Mouse (Mus musculus) liver, embryonic 13.5 days (tissue): ENCODE data around the gene Cog5. TPM values are rescaled to one million over a fixed set of nuclear protein-coding genes. Genes with fewer than 3 reads are reported as not detected.

Source experiments
- ATAC-seq: fragments of 200-750 bp; cut with Nextera tagmentation; 2 replicates; pipeline ENCODE4 v1.8.0; 2017; ENCODE audit warnings: low read depth, mild to moderate bottlenecking, moderate number of reproducible peaks, moderate library complexity
- DNase-seq: peaks from one replicate; pipeline ENCODE4 v3.0.0; 2022
- H3K27ac ChIP-seq: fragments of 300-500 bp; sonication (generic); 2 replicates; pipeline ENCODE4 v1.5.1; 2015; ENCODE audit warnings: moderate library complexity, mild to moderate bottlenecking, inconsistent platforms
- H3K27me3 ChIP-seq: fragments of 300-500 bp; sonication (generic); 2 replicates; pipeline ENCODE4 v1.6.1; 2015; ENCODE audit warnings: mild to moderate bottlenecking, inconsistent platforms
- H3K36me3 ChIP-seq: fragments of 300-500 bp; sonication (generic); 2 replicates; pipeline ENCODE4 v1.6.1; 2015; ENCODE audit warnings: mild to moderate bottlenecking, inconsistent platforms
- H3K4me1 ChIP-seq: fragments of 300-500 bp; sonication (generic); replicated peaks from 2 replicates; pipeline ENCODE4 v1.6.1; 2015; ENCODE audit warnings: inconsistent platforms
- H3K4me2 ChIP-seq: fragments of 300-500 bp; sonication (generic); 2 replicates; pipeline ENCODE4 v1.6.1; 2015; ENCODE audit warnings: inconsistent platforms, mild to moderate bottlenecking, moderate library complexity
- H3K4me3 ChIP-seq: fragments of 300-500 bp; sonication (generic); replicated peaks from 2 replicates; pipeline ENCODE4 v1.5.1; 2015; ENCODE audit warnings: mild to moderate bottlenecking, inconsistent platforms
- H3K9ac ChIP-seq: fragments of 300-500 bp; sonication (generic); 2 replicates; pipeline ENCODE4 v1.6.1; 2015; ENCODE audit warnings: mild to moderate bottlenecking, inconsistent platforms
- H3K9me3 ChIP-seq: fragments of 300-500 bp; sonication (generic); replicated peaks from 2 replicates; pipeline ENCODE4 v1.6.1; 2016; ENCODE audit warnings: inconsistent platforms
- WGBS: fragments of 180-500 bp; shearing (Covaris S2); methylation state at CpG from one replicate; pipeline ENCODE4 v1.1.7; 2015; ENCODE audit not compliant: insufficient replicate concordance; 5-methylcytosine and 5-hydroxymethylcytosine counted together
- polyA plus RNA-seq: library from polyadenylated mRNA; unstranded; fragments of >200 nt; fragmentation: Nextera tagmentation; extraction: Ambion mirVana; gene quantifications from 2 replicates; pipeline ENCODE4 v1.2.1, GENCODE M21; 2015

The Cog5 gene
- polyA plus RNA-seq, 1 experiment from 2014 or later: 8.0 TPM

- no peak overlapping the region for H3K9ac ChIP-seq
These were observed 208.2 kb downstream of the Cog5 start for GRCm38 (mm10) chr12:31862668-31863538.

GRCm38 (mm10) chr12:31876775-31877174, 222.1 kb downstream of the Cog5 start:
- Histone ChIP-seq H3K27ac (no peak overlapping the region), H3K4me3 (no peak overlapping the region), H3K4me2 (no peak overlapping the region), H3K4me1 (no peaks in the 10 kb centered on the region), H3K36me3 (no peaks in the 10 kb centered on the region), H3K27me3 (no peaks in the 10 kb centered on the region), H3K9me3 (no peaks in the 10 kb centered on the region), H3K9ac (no peak overlapping the region)
- 71% methylated on average over 4 of the region's 4 CpGs for WGBS
- no peak for ATAC-seq
- no peak for DNase-seq

More at GRCm38 (mm10) chr12:31862668-31863538, 208.2 kb downstream of the Cog5 start:
- Histone ChIP-seq H3K36me3 (no peaks in the 10 kb centered on the region), H3K4me3 (no peak overlapping the region), H3K27me3 (no peaks in the 10 kb centered on the region), H3K27ac (peak overlapping the region; percentile 9; the same call in 1 of the 2 replicates), H3K9me3 (no peaks in the 10 kb centered on the region), H3K4me1 (peaks cover 15% of the 10 kb centered on the region), H3K4me2 (peak overlapping the region; percentile 47)
- WGBS: 42% methylated on average over 16 of the region's 16 CpGs
- ATAC-seq (peak; percentile 81), DNase-seq (peak; percentile 16)

GRCm38 (mm10) chr12:31882736-31883135, 228.1 kb downstream of the Cog5 start:
- Histone ChIP-seq H3K9me3 (no peaks in the 10 kb centered on the region), H3K36me3 (peaks cover 12% of the 10 kb centered on the region; the same call in 1 of the 2 replicates), H3K4me3 (no peak overlapping the region), H3K4me2 (no peak overlapping the region), H3K4me1 (no peaks in the 10 kb centered on the region), H3K9ac (no peak overlapping the region), H3K27ac (no peak overlapping the region), H3K27me3 (no peaks in the 10 kb centered on the region)
- DNase-seq: no peak
- no peak for ATAC-seq
- WGBS: 49% methylated on average over 1 of the region's 1 CpGs

GRCm38 (mm10) chr12:31884365-31884764, 229.7 kb downstream of the Cog5 start:
- Histone ChIP-seq H3K9ac (no peak overlapping the region), H3K36me3 (peaks cover 12% of the 10 kb centered on the region; the same call in 1 of the 2 replicates), H3K27ac (no peak overlapping the region), H3K4me3 (no peak overlapping the region), H3K27me3 (no peaks in the 10 kb centered on the region), H3K9me3 (no peaks in the 10 kb centered on the region), H3K4me2 (no peak overlapping the region), H3K4me1 (no peaks in the 10 kb centered on the region)
- ATAC-seq (no peak), DNase-seq (no peak)
- WGBS: 67% methylated on average over 4 of the region's 4 CpGs

GRCm38 (mm10) chr12:31885084-31885483, 230.4 kb downstream of the Cog5 start:
- H3K4me3 ChIP-seq: no peak overlapping the region
- 67% methylated on average over 4 of the region's 4 CpGs for WGBS
- DNase-seq: no peak
- H3K36me3 ChIP-seq: peaks cover 12% of the 10 kb centered on the region; the same call in 1 of the 2 replicates
- no peaks in the 10 kb centered on the region for H3K4me1 ChIP-seq
- H3K9me3 ChIP-seq: no peaks in the 10 kb centered on the region
- H3K27me3 ChIP-seq: no peaks in the 10 kb centered on the region
- no peak overlapping the region for H3K9ac ChIP-seq
- ATAC-seq: no peak
- H3K27ac ChIP-seq: no peak overlapping the region
- H3K4me2 ChIP-seq: no peak overlapping the region

- Histone ChIP-seq H3K4me3 (no peak overlapping the region), H3K27ac (no peak overlapping the region), H3K4me1 (no peaks in the 10 kb centered on the region), H3K4me2 (no peak overlapping the region), H3K9me3 (no peaks in the 10 kb centered on the region), H3K9ac (no peak overlapping the region), H3K27me3 (no peaks in the 10 kb centered on the region), H3K36me3 (peaks cover 12% of the 10 kb centered on the region; the same call in 1 of the 2 replicates)
- DNase-seq (no peak), ATAC-seq (no peak)
- 84% methylated on average over 11 of the region's 11 CpGs for WGBS
These were observed 231.4 kb downstream of the Cog5 start for GRCm38 (mm10) chr12:31885844-31886606.

GRCm38 (mm10) chr12:31890685-31891084, 236.0 kb downstream of the Cog5 start:
- Histone ChIP-seq H3K4me3 (no peak overlapping the region), H3K36me3 (peaks cover 10% of the 10 kb centered on the region; the same call in 1 of the 2 replicates), H3K4me2 (no peak overlapping the region), H3K27ac (no peak overlapping the region), H3K9ac (no peak overlapping the region), H3K27me3 (no peaks in the 10 kb centered on the region), H3K9me3 (no peaks in the 10 kb centered on the region), H3K4me1 (no peaks in the 10 kb centered on the region)
- WGBS: 71% methylated on average over 6 of the region's 6 CpGs
- DNase-seq (no peak), ATAC-seq (no peak)

- ATAC-seq (no peak), DNase-seq (no peak)
- no peaks in the 10 kb centered on the region for H3K4me1 ChIP-seq
- H3K27me3 ChIP-seq: no peaks in the 10 kb centered on the region
- H3K4me3 ChIP-seq: no peak overlapping the region
- no peak overlapping the region for H3K27ac ChIP-seq
- H3K4me2 ChIP-seq: no peak overlapping the region
- H3K9ac ChIP-seq: no peak overlapping the region
- no peaks in the 10 kb centered on the region for H3K9me3 ChIP-seq
- no peaks in the 10 kb centered on the region for H3K36me3 ChIP-seq
These were observed 237.4 kb downstream of the Cog5 start for GRCm38 (mm10) chr12:31892079-31892478.

GRCm38 (mm10) chr12:31892771-31893170, 238.1 kb downstream of the Cog5 start:
- Histone ChIP-seq H3K27ac (no peak overlapping the region), H3K4me2 (no peak overlapping the region), H3K4me1 (no peaks in the 10 kb centered on the region), H3K9me3 (no peaks in the 10 kb centered on the region), H3K27me3 (no peaks in the 10 kb centered on the region), H3K9ac (no peak overlapping the region), H3K4me3 (no peak overlapping the region), H3K36me3 (no peaks in the 10 kb centered on the region)
- DNase-seq (no peak), ATAC-seq (no peak)
- 77% methylated on average over 7 of the region's 7 CpGs for WGBS

- no peaks in the 10 kb centered on the region for H3K36me3 ChIP-seq
- H3K27me3 ChIP-seq: no peaks in the 10 kb centered on the region
- H3K4me2 ChIP-seq: no peak overlapping the region
- ATAC-seq (no peak), DNase-seq (no peak)
- H3K27ac ChIP-seq: no peak overlapping the region
- H3K9ac ChIP-seq: no peak overlapping the region
- H3K4me1 ChIP-seq: no peaks in the 10 kb centered on the region
- no peak overlapping the region for H3K4me3 ChIP-seq
- H3K9me3 ChIP-seq: no peaks in the 10 kb centered on the region
- WGBS: 68% methylated on average over 8 of the region's 8 CpGs
These were observed 240.5 kb downstream of the Cog5 start for GRCm38 (mm10) chr12:31895095-31895734.

- no peak for ATAC-seq
These were observed 241.2 kb downstream of the Cog5 start for GRCm38 (mm10) chr12:31895888-31896287.

More at GRCm38 (mm10) chr12:31895888-31896287, 241.2 kb downstream of the Cog5 start:
- no peaks in the 10 kb centered on the region for H3K36me3 ChIP-seq
- H3K9me3 ChIP-seq: no peaks in the 10 kb centered on the region
- no peak overlapping the region for H3K4me3 ChIP-seq
- H3K27me3 ChIP-seq: no peaks in the 10 kb centered on the region
- no peak overlapping the region for H3K4me2 ChIP-seq
- WGBS: 52% methylated on average over 2 of the region's 2 CpGs
- DNase-seq: no peak
- H3K9ac ChIP-seq: no peak overlapping the region
- no peaks in the 10 kb centered on the region for H3K4me1 ChIP-seq
- no peak overlapping the region for H3K27ac ChIP-seq
